Mouse (Mus musculus) MEL (cell line): Measurements from ENCODE around the gene Dcun1d2. TPM values are rescaled to one million over a fixed set of nuclear protein-coding genes. Genes with fewer than 3 reads are reported as not detected.
A peak's percentile ranks its signal among the peaks of the same experiment; 100 is the strongest.

Experiments used
- DNase-seq: peaks from one replicate; pipeline ENCODE4 v3.0.0; 2011; ENCODE audit warnings: low read depth, low spot score
- H3K27ac ChIP-seq: 2 replicates; pipeline ENCODE4 v1.5.1; 2012; ENCODE audit warnings: low read depth, mild to moderate bottlenecking, control low read depth, low read length, moderate library complexity; ENCODE audit not compliant: control insufficient read depth
- H3K27me3 ChIP-seq, 2 experiments: fragments of 150-350 bp in 1 of 2; sonication (generic) in 1 of 2; 2 replicates each; pipeline ENCODE4 v1.6.1; 2012; ENCODE audit warnings: low read length in 2 of 2, mild to moderate bottlenecking in 2 of 2, improper control_type of control experiment in 1 of 2, moderate library complexity in 1 of 2; ENCODE audit not compliant: insufficient read depth in 2 of 2, control insufficient read depth in 1 of 2
- H3K36me3 ChIP-seq, 2 experiments: 2 replicates each; pipeline ENCODE4 v1.6.1; 2012 to 2014; ENCODE audit warnings: low read length in 2 of 2, improper control_type of control experiment in 1 of 2, inconsistent platforms in 1 of 2, mild to moderate bottlenecking in 1 of 2; ENCODE audit not compliant: insufficient read depth in 2 of 2, control insufficient read depth in 1 of 2
- H3K4me1 ChIP-seq, 2 experiments: fragments of 150-350 bp in 1 of 2; sonication (generic) in 1 of 2; 2 replicates each; pipeline ENCODE4 v1.6.1; 2012; ENCODE audit warnings: low read length in 2 of 2, improper control_type of control experiment in 1 of 2, mild to moderate bottlenecking in 1 of 2; ENCODE audit not compliant: insufficient read depth in 2 of 2, control insufficient read depth in 1 of 2
- H3K4me3 ChIP-seq, 2 experiments: fragments of 150-350 bp in 1 of 2; sonication (generic) in 1 of 2; 2 replicates each; pipeline ENCODE4 v1.5.1; 2012; ENCODE audit warnings: low read depth in 2 of 2, low read length in 2 of 2, mild to moderate bottlenecking in 2 of 2, moderate library complexity in 2 of 2, control low read depth in 1 of 2, improper control_type of control experiment in 1 of 2; ENCODE audit not compliant: control insufficient read depth in 1 of 2, insufficient read depth in 1 of 2
- H3K79me2 ChIP-seq: 2 replicates; pipeline ENCODE4 v1.6.1; 2012; ENCODE audit warnings: mild to moderate bottlenecking, low read length, moderate library complexity; ENCODE audit not compliant: control insufficient read depth, poor library complexity, insufficient read depth
- H3K9ac ChIP-seq: 2 replicates; pipeline ENCODE4 v1.6.1; 2012; ENCODE audit warnings: low read depth, mild to moderate bottlenecking, control low read depth, low read length, moderate library complexity; ENCODE audit not compliant: control insufficient read depth, poor library complexity, severe bottlenecking
- H3K9me3 ChIP-seq: fragments of 150-350 bp; sonication (generic); replicated peaks from 2 replicates; pipeline ENCODE4 v1.6.1; 2012; ENCODE audit warnings: mild to moderate bottlenecking, low read length, improper control_type of control experiment, moderate library complexity; ENCODE audit not compliant: insufficient read depth
- CHD2 ChIP-seq: IDR thresholded peaks from 2 replicates; pipeline ENCODE4 v1.6.1; 2011; ENCODE audit warnings: low read length, improper control_type of control experiment
- CTCF ChIP-seq, 3 experiments: IDR thresholded peaks in 2 of 3; conservative IDR thresholded peaks in 1 of 3; 2 replicates each; pipeline ENCODE4 v1.5.1; 2011 to 2012; ENCODE audit warnings: low read length in 3 of 3, low read depth in 2 of 3, mild to moderate bottlenecking in 2 of 3, improper control_type of control experiment in 1 of 3, inconsistent platforms in 1 of 3, mixed read lengths in 1 of 3, moderate library complexity in 1 of 3; ENCODE audit not compliant: control insufficient read depth in 1 of 3, insufficient read depth in 1 of 3, poor library complexity in 1 of 3, severe bottlenecking in 1 of 3
- E2F4 ChIP-seq: IDR thresholded peaks from 2 replicates; pipeline ENCODE4 v1.6.1; 2011; ENCODE audit warnings: low read depth, low read length, improper control_type of control experiment, borderline replicate concordance
- GABPA ChIP-seq: IDR thresholded peaks from 2 replicates; pipeline ENCODE4 v1.6.1; 2012; ENCODE audit warnings: low read depth, mild to moderate bottlenecking, inconsistent platforms, low read length, improper control_type of control experiment, moderate library complexity
- HCFC1 ChIP-seq: IDR thresholded peaks from 2 replicates; pipeline ENCODE4 v1.6.1; 2012; ENCODE audit warnings: low read depth, mild to moderate bottlenecking, inconsistent platforms, low read length, improper control_type of control experiment, moderate library complexity
- JUND ChIP-seq: IDR thresholded peaks from 2 replicates; pipeline ENCODE4 v1.6.1; 2011; ENCODE audit warnings: low read depth, mild to moderate bottlenecking, improper control_type of control experiment, low read length
- MAX ChIP-seq: IDR thresholded peaks from 2 replicates; pipeline ENCODE4 v1.6.1; 2011; ENCODE audit warnings: low read length, improper control_type of control experiment
- MYB ChIP-seq: IDR thresholded peaks from 2 replicates; pipeline ENCODE4 v1.6.1; 2011; ENCODE audit warnings: mild to moderate bottlenecking, low read depth, low read length, improper control_type of control experiment
- NELFE ChIP-seq: IDR thresholded peaks from 2 replicates; pipeline ENCODE4 v1.6.1; 2011; ENCODE audit warnings: low read depth, low read length, improper control_type of control experiment
- POLR2A ChIP-seq, 2 experiments: IDR thresholded peaks; 2 replicates each; pipeline ENCODE4 v1.6.1; 2011 to 2012; ENCODE audit warnings: low read length in 2 of 2, mild to moderate bottlenecking in 2 of 2, control low read depth in 1 of 2, improper control_type of control experiment in 1 of 2, low read depth in 1 of 2, moderate library complexity in 1 of 2; ENCODE audit not compliant: control insufficient read depth in 1 of 2, insufficient read depth in 1 of 2, poor library complexity in 1 of 2
- POLR2AphosphoS2 ChIP-seq: IDR thresholded peaks from 2 replicates; pipeline ENCODE4 v1.6.1; 2011; ENCODE audit warnings: low read length, improper control_type of control experiment
- RAD21 ChIP-seq: IDR thresholded peaks from 2 replicates; pipeline ENCODE4 v1.6.1; 2011; ENCODE audit warnings: mild to moderate bottlenecking, low read depth, low read length, improper control_type of control experiment
- SIN3A ChIP-seq: IDR thresholded peaks from 2 replicates; pipeline ENCODE4 v1.6.1; 2012; ENCODE audit warnings: low read length, improper control_type of control experiment, inconsistent platforms
- TCF12 ChIP-seq: IDR thresholded peaks from 2 replicates; pipeline ENCODE4 v1.6.1; 2014; ENCODE audit warnings: low read depth, mild to moderate bottlenecking, inconsistent platforms, low read length, improper control_type of control experiment, moderate library complexity
- USF1 ChIP-seq: IDR thresholded peaks from 2 replicates; pipeline ENCODE4 v1.6.1; 2014; ENCODE audit warnings: low read depth, mild to moderate bottlenecking, inconsistent platforms, low read length, improper control_type of control experiment, moderate library complexity
- USF2 ChIP-seq, 2 experiments: IDR thresholded peaks; 2 replicates each; pipeline ENCODE4 v1.6.1; 2011 to 2012; ENCODE audit warnings: improper control_type of control experiment in 2 of 2, low read length in 2 of 2, borderline replicate concordance in 1 of 2, inconsistent platforms in 1 of 2, low read depth in 1 of 2, mild to moderate bottlenecking in 1 of 2; ENCODE audit not compliant: insufficient read depth in 1 of 2
- ZC3H11A ChIP-seq: IDR thresholded peaks from 2 replicates; pipeline ENCODE4 v1.6.1; 2012; ENCODE audit warnings: low read depth, mild to moderate bottlenecking, inconsistent platforms, low read length, improper control_type of control experiment
- ZKSCAN1 ChIP-seq: IDR thresholded peaks from 2 replicates; pipeline ENCODE4 v1.6.1; 2012; ENCODE audit warnings: low read depth, mild to moderate bottlenecking, inconsistent platforms, low read length, improper control_type of control experiment, moderate library complexity
- polyA plus RNA-seq, 2 experiments: library from polyadenylated mRNA; stranded (reverse) in 1 of 2; unstranded in 1 of 2; fragments of >175 nt in 1 of 2; fragments of >200 nt in 1 of 2; gene quantifications; 2 replicates each; pipeline versions ENCODE4 v1.2.1 to v1.2.4; 2012; ENCODE audit warnings: low replicate concordance in 2 of 2, low read depth in 1 of 2; ENCODE audit not compliant: insufficient read length in 2 of 2, insufficient read depth in 1 of 2, missing spikeins in 1 of 2
- total RNA-seq: library from RNA; depleted of rRNA; stranded (reverse); fragments of 300-350 nt; gene quantifications from 2 replicates; pipeline ENCODE4 v1.2.3, GENCODE M21; 2012

Dcun1d2 gene
- total and polyA plus RNA-seq, 3 experiments, result 19.1 to 19.9 TPM; not detected in 1

- Histone ChIP-seq H3K9me3 (no peaks in the 10 kb centered on the region), H3K79me2 (no peaks in the 10 kb centered on the region), H3K36me3 (no peaks in the 10 kb centered on the region), H3K27ac (no peak overlapping the region), H3K27me3 (peaks cover 15 to 20% of the 10 kb centered on the region in 2 experiments), H3K4me3 (no peak overlapping the region), H3K9ac (no peak overlapping the region), H3K4me1 (no peaks in the 10 kb centered on the region)
- no peak for DNase-seq
- no peak for TF ChIP-seq CTCF (IDR thresholded peaks at IDR 0.05 in 2 of 3, conservative IDR thresholded peaks at IDR 0.05 in 1 of 3; ENCODE audit: control insufficient read depth in 1 of 3, insufficient read depth in 1 of 3, low read depth in 2 of 3, low read length in 3 of 3, poor library complexity in 1 of 3, severe bottlenecking in 1 of 3)
- no peak for TF ChIP-seq POLR2AphosphoS2
- no peak for TF ChIP-seq GABPA
- no peak for TF ChIP-seq MAX
- no peak for TF ChIP-seq RAD21
- no peak for TF ChIP-seq SIN3A
- no peak for TF ChIP-seq ZKSCAN1
- TF ChIP-seq NELFE, result no peak
- TF ChIP-seq E2F4, result no peak
- no peak for TF ChIP-seq USF2 (IDR thresholded peaks at IDR 0.05; ENCODE audit: borderline replicate concordance in 1 of 2, insufficient read depth in 1 of 2, low read depth in 1 of 2, low read length in 2 of 2)
- no peak for TF ChIP-seq TCF12
- TF ChIP-seq POLR2A (IDR thresholded peaks at IDR 0.05; ENCODE audit: control insufficient read depth in 1 of 2, insufficient read depth in 1 of 2, low read depth in 1 of 2, low read length in 2 of 2, poor library complexity in 1 of 2), result no peak
- TF ChIP-seq CHD2, result no peak
- TF ChIP-seq MYB, result no peak
- no peak for TF ChIP-seq HCFC1
- TF ChIP-seq JUND, result no peak
Observed at GRCm38 (mm10) chr8:13228923-13229610, 58.9 kb downstream of the Dcun1d2 start.

GRCm38 (mm10) chr8:13227184-13227583 is 60.7 kb downstream of the Dcun1d2 start:
- no peak for TF ChIP-seq ZC3H11A
- peak; percentile 55; the same call in 1 of the 2 replicates for TF ChIP-seq USF1
- H3K79me2 ChIP-seq, result no peaks in the 10 kb centered on the region
- peaks cover 8% of the 10 kb centered on the region in 2 experiments; a peak in 3 of 4 replicates for H3K27me3 ChIP-seq

More at GRCm38 (mm10) chr8:13227184-13227583, 60.7 kb downstream of the Dcun1d2 start:
- Histone ChIP-seq H3K27ac (no peak overlapping the region), H3K9me3 (no peaks in the 10 kb centered on the region), H3K36me3 (no peaks in the 10 kb centered on the region), H3K9ac (no peak overlapping the region), H3K4me3 (no peak overlapping the region), H3K4me1 (no peaks in the 10 kb centered on the region)
- DNase-seq, result no peak
